Mouse (Mus musculus): ENCODE measurements around the gene Olfr1392.
A peak's percentile ranks its signal among the peaks of the same experiment; 100 is the strongest.
"Not testable (repeated sequence)": the region's sequence is repeated elsewhere in the genome, so short reads cannot be mapped to it uniquely, and the experiment has no call there.

Gene Olfr1392

DNA sequence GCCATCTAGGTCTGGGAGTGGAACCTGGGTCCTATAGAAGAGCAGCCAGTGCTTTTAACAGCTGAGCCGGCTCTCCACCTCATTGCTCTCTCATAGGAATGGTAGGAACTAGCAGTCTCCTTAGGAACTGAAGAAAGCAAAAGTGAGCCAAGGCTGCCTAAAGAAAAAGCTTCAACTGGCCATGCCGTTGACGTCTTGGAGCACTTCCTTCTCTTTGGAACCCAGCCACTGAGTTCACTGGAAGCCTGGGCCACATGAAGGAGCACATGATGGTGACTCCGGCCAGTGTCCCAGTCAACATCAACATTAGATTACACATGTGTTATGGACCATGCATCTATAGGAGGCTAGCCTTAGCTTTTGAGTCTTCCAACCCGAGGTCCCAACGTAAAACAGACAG lies 32.0 kb upstream of the Olfr1392 start:
- DNase-seq, result no peak

DNA sequence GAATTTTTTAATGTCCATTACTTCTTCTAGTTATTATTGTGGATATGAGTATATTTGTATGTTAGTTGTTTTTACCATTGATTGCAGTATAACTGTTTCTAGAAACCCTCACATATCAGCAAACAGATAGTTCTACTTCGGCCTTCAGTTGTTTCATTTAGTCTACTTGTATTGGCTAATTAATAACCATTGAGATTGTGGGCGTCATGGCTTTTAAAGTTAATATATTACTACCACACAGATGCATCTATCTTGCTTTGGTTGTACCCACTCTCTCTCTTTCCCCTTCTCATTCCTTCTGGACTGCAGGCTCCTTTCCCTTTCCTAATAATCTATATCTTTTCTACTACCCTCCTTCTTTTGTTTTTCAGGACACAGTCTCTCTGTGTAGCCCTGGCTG lies 25.8 kb upstream of the Olfr1392 start:
- DNase-seq, result no peak

DNA sequence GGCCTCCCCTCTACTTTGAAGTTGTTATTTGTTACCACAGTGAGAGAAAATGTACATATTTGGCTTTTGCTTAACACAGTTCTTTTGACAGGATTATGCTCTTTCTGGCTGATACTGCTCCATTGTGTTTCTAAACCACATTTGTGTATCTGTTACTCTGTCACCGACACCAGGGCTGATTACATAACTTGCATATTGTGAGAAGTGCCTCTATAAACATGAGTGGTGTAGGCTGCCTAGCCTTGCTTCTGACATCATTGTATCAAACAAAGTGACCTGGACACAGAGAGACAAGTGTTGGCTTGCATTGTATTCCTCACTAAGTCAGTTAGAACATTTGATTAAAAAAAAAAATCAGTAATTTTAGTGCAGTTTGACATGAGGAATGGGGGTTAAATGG lies 25.3 kb upstream of the Olfr1392 start:
- no peak for DNase-seq

DNA sequence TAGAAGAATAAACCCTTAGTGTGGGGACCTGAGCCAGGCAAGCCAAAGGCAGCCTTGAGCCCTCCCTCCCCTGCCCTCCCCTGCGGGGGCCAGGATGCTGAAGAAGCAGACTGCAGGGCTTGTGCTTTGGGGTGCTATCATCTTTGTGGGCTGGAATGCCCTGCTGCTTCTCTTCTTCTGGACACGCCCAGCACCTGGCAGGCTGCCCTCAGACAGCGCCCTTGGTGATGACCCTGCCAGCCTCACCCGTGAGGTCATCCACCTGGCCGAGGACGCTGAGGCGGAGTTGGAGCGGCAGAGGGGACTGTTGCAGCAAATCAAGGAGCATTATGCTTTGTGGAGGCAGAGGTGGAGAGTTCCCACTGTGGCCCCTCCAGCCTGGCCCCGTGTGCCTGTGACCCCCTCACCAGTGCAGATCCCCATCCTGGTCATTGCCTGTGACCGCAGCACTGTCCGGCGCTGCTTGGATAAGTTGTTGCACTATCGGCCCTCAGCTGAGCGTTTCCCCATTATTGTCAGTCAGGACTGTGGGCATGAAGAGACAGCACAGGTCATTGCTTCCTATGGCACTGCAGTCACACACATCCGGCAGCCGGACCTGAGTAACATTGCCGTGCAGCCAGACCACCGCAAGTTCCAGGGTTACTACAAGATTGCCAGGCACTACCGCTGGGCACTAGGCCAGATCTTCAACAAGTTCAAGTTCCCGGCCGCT lies 24.3 kb upstream of the Olfr1392 start:
- no peak for DNase-seq

DNA sequence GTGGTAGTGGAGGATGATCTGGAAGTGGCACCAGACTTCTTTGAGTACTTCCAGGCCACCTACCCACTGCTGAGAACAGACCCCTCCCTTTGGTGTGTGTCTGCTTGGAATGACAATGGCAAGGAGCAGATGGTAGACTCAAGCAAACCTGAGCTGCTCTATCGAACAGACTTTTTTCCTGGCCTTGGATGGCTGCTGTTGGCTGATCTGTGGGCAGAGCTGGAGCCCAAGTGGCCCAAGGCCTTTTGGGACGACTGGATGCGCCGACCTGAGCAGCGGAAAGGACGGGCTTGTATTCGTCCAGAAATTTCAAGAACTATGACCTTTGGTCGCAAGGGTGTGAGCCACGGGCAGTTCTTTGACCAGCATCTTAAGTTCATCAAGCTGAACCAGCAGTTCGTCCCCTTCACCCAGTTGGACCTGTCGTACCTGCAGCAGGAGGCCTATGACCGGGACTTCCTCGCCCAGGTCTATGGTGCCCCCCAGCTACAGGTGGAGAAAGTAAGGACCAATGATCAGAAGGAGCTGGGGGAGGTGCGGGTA lies 23.7 kb upstream of the Olfr1392 start:
- DNase-seq, result no peak

DNA sequence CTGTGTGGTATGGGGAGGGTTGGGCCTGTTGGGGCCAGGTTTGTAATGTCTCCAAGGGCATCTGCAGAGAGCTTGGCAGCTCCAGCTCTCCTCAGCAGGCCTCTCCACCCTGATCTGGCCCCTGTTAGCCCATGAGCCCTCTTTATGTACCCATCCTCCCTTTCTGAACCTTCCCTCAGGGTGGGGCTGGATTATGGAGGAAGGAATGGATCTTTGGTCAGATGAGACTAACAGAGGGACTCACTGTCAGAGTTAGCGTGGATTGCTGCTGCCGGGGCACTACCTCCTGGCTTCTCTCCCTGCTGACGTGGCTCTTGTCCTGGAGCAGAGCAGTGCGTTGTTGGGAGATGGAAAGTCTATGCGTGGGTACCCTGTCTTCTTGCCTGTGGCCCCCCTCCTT lies 22.8 kb upstream of the Olfr1392 start:
- DNase-seq, result no peak

DNA sequence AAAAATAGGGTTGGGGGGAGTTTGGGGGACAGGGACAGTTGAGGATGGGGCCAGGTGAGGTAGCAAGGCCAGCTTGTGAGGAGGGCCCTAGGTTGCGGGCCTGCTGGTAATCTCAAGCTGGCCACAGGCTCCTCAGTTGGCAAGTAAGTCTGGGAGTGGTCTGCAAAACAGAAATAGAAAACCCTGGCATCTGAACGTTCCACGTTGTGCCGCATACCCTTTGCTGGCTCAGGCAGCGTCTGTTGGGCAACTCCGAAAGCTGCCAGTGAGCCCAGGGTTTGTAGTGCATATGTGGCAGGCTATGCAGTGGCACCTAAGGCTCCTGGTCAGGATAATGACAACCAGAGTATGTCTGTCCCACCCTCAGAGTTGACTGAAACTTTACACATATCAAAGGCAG lies 21.9 kb upstream of the Olfr1392 start:
- no peak for DNase-seq

DNA sequence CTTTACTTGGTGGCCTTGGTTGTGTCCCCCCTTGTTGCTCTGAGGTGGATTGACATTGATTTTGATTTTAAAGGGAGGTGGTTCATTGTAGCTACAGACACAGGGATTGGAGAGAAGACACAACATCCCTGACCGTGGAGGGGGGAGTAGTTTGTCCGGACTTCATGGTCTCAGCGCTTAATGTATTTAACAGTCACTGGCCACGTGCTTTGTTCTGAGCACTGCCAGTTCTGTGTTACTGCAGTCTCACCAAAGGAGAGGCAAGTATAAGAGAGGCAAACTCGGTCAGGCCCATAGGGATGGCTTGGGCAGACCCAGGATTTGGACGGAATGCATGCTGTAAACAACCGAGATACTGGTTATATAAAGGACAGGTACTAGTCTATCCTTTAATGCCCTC lies 21.0 kb upstream of the Olfr1392 start:
- no peak for DNase-seq

DNA sequence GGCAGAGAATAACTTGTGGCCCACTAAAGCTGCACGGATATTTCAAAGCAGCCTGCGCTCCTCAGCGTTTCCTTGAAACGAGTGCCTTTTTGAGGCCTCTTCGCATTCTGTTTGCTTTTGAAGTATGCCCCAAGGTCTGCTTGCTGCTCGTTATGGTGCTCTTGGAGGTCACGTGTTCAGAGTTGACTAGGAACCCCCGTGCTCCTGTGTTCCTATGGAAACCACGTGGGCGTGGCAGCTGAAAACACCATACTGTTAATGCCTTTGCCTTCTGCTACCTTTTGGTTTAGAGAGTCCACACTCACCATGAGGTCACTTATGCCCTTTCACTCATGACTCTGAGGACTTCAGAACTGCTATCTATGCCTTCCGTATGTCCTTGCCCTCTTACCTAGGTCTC lies 20.5 kb upstream of the Olfr1392 start:
- DNase-seq, result peak; percentile 16

DNA sequence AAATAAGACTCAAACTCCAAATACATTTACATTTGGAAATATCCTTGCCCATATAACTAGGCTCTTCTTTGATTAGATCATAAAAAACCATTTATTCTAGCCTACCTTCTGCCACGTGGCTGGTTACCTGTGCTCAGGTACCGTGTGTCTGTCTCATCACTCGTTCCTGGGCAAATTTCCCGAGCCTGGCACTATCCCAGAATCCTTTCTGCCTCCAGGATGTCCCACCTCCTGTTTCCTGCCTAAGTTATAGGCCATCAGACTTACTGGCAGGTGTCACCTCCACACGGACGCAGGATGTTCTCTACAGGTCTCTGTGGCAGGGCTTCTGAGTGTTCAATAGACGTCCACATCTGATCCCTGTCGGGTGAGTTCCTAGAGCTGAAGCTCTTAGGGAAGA lies 20.0 kb upstream of the Olfr1392 start:
- DNase-seq, result no peak

DNA sequence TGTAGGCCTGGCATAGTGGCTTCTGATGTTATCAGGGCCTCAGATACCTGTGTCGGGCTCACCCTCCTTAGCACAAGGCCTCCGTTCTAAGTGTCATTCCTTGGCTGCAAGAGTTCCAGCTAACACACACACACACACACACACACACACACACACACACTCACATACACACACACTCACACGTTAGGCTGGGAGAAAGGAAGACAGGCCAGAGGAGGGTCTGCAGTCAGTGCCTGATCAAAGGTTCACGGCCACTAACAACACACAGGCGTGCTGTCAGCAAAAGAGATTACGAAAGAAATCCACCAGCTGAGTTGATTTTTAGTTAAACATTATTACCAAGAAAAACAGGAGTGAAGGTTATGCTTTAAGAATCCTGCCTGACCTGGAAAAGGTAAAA lies 18.4 kb upstream of the Olfr1392 start:
- no peak for DNase-seq

DNA sequence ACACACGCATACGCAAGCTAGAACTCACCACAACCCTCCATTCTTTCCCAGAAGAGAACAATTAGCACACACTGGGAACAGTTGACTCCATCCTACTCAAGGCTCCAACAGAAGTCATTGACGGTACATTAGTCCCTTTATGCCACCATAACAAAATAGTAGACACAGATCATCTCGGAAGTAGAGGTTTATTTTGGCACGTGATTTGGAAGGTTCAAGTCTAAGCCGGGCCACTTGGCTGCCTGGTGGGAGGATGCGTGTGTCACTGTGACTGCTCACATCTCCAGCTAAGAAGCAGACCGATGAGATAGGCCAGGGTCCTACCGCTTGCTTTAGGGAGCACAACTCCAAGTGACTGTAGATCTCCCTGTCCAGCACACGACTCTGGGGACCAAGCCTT lies 17.8 kb upstream of the Olfr1392 start:
- DNase-seq, result no peak

DNA sequence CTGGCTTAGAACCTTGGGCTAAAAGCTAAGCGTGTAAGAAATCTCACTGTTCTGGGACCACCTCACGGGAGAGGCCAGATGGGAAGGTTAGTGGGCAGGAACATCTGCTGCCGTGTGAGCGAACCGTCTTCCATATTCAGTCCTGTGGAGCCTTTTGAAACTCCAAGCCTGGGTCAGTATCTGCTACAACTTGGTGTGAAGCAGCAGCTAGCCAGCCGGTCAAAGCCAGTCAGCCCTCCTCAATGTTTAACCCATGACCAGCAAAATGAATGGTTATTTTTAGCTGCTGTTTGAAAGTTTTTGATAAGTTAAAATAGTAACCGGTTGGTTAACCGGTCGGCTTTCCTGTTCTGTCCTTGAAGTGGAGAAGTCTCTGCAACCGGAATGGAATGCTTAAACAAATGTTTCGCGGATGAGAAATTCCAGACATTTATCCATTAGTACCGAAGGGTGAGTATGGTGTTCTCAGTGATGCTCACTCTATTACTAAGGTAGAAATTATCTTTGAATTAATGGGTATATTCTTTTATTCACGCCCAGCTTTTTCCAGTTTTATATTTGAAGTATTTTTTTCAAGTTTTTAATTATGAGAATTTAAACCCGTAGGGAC lies 17.0 kb upstream of the Olfr1392 start:
- no peak for DNase-seq

DNA sequence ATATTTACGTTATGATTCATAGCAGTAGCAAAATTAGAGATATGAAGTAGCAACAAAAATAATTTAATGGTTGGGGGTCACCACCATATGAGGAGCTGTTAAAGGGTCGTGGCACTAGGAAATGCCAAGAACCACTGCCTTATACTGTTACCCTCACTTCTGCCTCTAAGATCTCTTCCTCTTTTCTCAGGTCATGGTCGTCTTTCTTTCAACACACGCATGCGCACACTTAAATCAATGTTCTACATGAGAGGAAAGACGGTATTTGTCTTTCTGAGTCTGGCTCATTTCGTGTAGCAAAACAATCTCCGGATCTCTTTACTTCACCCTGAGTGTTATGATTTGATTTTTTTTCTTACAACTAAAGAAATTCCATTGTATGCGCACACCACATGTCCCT lies 15.3 kb upstream of the Olfr1392 start:
- no peak for DNase-seq

DNA sequence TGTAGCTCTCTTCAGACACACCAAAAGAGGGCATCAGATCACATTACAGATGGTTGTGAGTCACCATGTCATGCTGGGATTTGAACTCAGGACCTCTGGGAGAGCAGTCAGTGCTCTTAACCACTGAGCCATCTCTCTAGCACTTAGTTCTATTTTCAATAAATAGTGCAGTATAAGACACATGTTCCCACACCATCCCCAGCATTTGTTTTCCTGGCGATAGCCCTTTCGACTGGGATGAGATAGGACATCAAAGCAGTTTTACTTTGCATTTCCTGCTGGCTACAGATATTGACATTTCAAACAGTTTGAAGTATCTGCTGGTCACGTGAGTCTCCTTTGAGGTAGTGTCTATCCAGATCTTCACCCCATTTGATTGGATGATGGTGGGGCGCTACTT lies 14.7 kb upstream of the Olfr1392 start:
- DNase-seq, result no peak

DNA sequence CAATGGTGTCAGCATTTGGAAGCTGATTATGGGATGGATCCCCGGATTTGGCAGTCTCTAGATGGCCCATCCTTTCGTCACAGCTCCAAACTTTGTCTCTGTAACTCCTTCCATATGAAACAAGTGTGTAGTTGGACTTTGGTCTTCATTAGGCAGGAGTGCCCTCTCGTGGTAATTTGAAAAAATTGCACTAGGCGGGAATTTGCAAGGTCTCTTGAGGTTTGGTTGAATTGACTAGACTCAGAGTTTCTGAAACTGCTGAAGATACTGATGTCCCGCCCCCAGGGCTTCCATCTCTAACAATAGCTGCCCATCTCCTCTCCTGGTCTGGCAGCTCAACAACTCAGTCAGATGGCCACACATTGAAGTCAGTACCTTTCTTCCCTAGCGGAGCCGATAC lies 13.7 kb upstream of the Olfr1392 start:
- peak; percentile 52 for DNase-seq

DNA sequence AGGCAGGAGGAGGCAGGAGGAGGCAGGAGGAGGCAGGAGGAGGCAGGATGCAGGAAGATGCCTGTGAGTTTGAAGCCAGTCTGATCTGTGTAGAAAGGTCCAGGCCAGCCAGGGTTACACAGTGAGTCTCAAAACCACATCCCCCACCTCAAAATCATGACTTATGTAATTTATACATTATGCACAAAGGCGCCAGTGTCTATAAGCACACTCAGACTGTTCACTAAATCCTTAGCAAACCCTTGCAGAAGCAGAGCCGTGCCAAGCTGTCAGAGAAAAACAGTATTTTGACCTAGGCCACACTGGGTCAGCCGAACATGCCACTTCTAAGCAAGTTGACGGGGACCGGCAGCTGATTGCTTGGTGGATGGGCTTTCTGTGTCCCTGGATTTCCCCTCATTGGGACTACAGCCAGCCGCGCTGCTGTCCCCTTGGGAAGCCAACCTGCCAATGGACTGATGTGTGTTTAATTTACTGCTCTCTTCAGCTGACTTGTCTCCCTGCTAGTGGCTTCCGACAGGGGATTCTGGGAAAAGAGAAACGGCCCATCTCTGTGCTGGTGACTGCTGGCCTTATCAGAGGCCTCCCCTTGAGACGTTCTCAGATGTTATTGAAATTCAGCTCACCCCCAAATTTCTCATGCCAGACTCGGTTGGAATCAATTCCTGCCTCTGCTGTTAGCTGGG lies 11.1 kb upstream of the Olfr1392 start:
- DNase-seq, result no peak

DNA sequence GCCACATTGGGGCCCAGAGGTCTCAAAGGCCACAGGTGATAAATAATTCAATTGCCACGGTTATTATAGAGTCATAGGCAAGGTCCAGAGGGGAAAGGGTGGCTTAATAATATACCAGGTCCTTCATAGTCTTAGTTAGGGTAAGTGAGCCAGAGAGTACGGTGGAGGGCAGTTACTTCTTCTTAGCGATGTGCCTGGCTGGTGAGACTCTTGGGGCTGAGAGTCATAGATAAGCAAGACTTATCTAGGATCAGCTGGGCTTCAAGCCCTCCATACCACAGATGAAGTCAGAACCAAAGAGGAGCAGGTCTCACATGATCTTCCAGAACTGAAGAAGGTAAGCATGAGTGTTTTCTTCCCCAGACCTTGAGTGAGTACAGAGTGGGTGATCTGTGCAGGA lies 6.9 kb upstream of the Olfr1392 start, which contains the start of gene Olfr1393:
Olfr1393 (plus strand) TSS at position 83 of the 400 bp plus-strand sequence.
- DNase-seq, result no peak

DNA sequence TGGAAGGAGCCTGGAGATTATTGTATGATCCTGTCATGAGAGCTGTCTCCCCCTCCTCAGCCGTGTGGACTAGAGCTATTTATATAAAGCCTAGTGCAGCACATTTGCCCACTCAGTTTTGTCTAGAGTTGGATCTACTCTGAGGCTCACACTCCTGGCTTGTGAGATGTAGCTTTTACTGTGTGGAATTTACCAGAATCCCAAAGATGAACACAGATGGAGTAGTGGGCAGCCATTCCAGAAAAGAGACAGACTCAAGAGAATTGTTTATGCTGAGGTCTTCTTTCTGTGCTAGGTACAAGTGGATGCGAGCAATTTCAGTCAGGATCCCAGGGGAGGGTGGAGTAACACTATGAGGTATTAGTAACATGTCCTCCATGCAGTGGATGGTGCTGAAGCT lies 2.2 kb downstream of the Olfr1392 start:
- no peak for DNase-seq

DNA sequence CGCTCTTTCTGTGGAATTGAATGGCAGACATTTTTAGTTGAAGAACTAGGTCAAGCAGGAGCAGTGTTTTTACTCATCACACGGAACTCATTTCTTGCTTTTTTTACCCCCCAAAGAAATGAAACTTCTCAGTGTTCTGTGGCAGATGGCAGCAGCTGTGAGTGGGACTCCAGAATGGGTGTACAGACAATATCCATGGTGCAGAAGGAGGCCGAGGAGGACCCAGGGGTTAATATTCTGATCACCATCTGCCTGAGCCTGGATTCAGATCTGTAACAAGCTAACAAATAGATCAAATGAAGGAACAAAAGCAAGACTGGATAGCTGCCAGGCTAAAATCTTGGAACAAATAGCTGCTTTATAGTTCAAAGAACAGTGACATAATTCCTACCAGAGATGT lies 7.7 kb downstream of the Olfr1392 start:
- no peak for DNase-seq

DNA sequence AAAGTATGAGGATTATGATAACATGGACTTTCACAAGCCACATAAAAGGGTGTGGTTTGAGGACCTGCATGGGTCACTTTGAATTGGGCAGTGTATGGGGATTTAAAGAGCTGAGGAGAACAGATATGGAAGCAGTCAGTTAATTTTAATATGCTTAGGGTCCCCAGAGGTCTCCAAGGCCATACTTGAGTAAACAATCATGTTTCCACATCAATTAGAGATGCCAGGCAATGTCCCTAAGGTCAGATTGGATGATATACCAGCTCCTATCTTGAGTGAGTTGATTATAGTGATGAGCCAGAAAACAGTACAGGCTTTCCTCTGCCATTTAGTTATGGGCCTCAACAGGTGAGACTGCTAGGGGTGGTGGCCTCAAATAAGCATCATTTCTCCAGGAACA lies 19.4 kb downstream of the Olfr1392 start, which contains the start of gene Olfr10:
Olfr10 (plus strand) TSS at position 301 of the 400 bp plus-strand sequence.
- DNase-seq, result no peak

DNA sequence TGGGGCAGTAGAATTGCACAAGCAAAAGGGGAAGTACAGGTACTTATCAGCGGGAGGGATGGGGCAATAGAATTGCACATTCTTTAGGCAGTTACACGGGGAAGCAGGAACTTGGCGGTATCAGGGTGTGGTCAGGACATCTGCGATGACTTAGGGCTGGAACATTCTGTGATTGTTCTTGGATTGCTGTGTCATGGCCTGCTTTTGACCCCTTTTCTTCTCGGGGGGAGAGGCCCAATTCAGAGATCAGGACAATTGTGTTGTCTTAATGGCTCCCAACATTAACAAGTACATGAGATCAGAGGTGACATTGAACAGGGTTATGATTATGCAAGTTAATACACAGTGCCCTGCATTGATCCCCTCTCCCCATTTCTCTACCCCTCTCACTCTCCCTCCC lies 23.5 kb downstream of the Olfr1392 start:
- not testable (repeated sequence) for DNase-seq

DNA sequence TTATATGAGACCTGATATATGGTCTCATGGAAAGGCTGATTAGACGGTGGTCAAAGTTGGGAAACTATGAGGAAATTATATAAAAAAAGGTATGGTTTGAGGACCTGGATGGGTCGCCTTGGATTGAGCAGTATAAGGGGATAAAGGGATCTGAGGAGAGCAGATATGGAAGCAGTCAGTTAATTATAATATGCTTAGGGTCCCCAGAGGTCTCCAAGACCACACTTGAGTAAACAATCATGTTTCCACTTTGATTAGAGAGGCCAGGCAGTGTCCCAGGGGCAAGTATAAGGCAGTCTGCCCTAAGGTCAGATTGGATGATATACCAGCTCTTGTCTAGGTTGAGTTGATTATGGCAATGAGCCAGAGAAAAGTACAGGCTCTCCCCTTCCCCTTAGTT lies 37.4 kb downstream of the Olfr1392 start, which contains the start of gene Olfr1391:
Olfr1391 (plus strand) TSS at position 301 of the 400 bp plus-strand sequence.
- DNase-seq, result no peak

DNA sequence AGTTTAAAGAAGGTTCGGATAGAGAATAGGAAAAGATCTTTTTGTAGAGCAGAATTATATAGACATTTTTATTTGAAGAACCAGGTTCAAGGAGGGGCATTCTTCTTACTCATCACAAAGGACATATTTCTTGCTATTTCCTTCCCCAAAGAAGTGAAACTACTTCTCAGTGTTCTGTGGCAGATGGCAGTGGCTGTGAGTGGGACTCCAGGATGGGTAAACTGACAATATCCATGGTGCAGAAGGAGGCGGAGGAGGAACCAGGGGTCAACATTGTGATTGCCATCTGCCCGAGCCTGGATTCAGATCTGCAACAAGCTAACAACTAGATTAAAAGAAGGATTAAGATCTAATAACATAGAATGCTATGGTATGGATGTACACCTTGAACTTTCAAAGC lies 41.6 kb downstream of the Olfr1392 start:
- no peak for DNase-seq

Data from thymus, postnatal 4 days (tissue).